Mouse (Mus musculus) heart, embryonic 11.5 days (tissue): ENCODE measurements at regions not wholly inside any gene's neighbourhood (a gene's known extent, or its start where the extent isn't known, plus 50 kb on each side); places are given as distances from the start of the nearest gene placed in this dataset.

Experiments used
- ATAC-seq: fragments of 200-750 bp; cut with Nextera tagmentation; replicated peaks from 2 replicates; pipeline ENCODE4 v1.8.0; 2017; ENCODE audit warnings: moderate library complexity; ENCODE audit not compliant: insufficient number of reproducible peaks, low FRiP score, low TSS enrichment
- H3K27ac ChIP-seq: fragments of 300-500 bp; sonication (generic); 2 replicates; pipeline ENCODE4 v1.5.1; 2014; ENCODE audit warnings: mild to moderate bottlenecking, low read depth, low read length
- H3K27me3 ChIP-seq: fragments of 300-500 bp; sonication (generic); 2 replicates; pipeline ENCODE4 v1.6.1; 2014; ENCODE audit warnings: mild to moderate bottlenecking, low read length, mixed read lengths; ENCODE audit not compliant: control insufficient read depth, insufficient read depth
- H3K36me3 ChIP-seq: fragments of 300-500 bp; sonication (generic); 2 replicates; pipeline ENCODE4 v1.6.1; 2014; ENCODE audit warnings: mild to moderate bottlenecking, low read length, moderate library complexity, mixed read lengths; ENCODE audit not compliant: control insufficient read depth, insufficient read depth
- H3K4me1 ChIP-seq: fragments of 300-500 bp; sonication (generic); 2 replicates; pipeline ENCODE4 v1.6.1; 2014; ENCODE audit warnings: low read length; ENCODE audit not compliant: control insufficient read depth, insufficient read depth
- H3K4me2 ChIP-seq: fragments of 300-500 bp; sonication (generic); 2 replicates; pipeline ENCODE4 v1.6.1; 2014; ENCODE audit warnings: mild to moderate bottlenecking, moderate library complexity
- H3K4me3 ChIP-seq: fragments of 300-500 bp; sonication (generic); 2 replicates; pipeline ENCODE4 v1.5.1; 2014; ENCODE audit warnings: low read depth, low read length
- H3K9ac ChIP-seq: fragments of 300-500 bp; sonication (generic); 2 replicates; pipeline ENCODE4 v1.6.1; 2014; ENCODE audit warnings: mild to moderate bottlenecking, low read depth, low read length, moderate library complexity
- H3K9me3 ChIP-seq: fragments of 300-500 bp; sonication (generic); replicated peaks from 2 replicates; pipeline ENCODE4 v1.6.1; 2016; ENCODE audit warnings: low read length; ENCODE audit not compliant: control insufficient read depth
- WGBS: fragments of 180-500 bp; shearing (Covaris S2); extraction: QIAGEN DNeasy Blood & Tissue Kit; methylation state at CpG from one replicate; pipeline ENCODE4 v1.1.7; 2014; ENCODE audit not compliant: insufficient replicate concordance; 5-methylcytosine and 5-hydroxymethylcytosine counted together

GRCm38 (mm10) chr1:76450539-76451214 lies 904.6 kb downstream of the Slc4a3 start:
- no peak overlapping the region for H3K9ac ChIP-seq
- H3K4me2 ChIP-seq: no peak overlapping the region
- H3K27me3 ChIP-seq: no peaks in the 10 kb centered on the region
- H3K4me1 ChIP-seq: 0 out of 2 replicates have a peak, but pooled peaks cover 2% of the 10 kb centered on the region
- ATAC-seq: no peak
- H3K36me3 ChIP-seq: no peaks in the 10 kb centered on the region
- WGBS: 60% methylated on average over 10 of the region's 10 CpGs
- no peaks in the 10 kb centered on the region for H3K9me3 ChIP-seq
- no peak overlapping the region for H3K4me3 ChIP-seq
- H3K27ac ChIP-seq: no peak overlapping the region

GRCm38 (mm10) chr1:76453160-76453710 lies 907.2 kb downstream of the Slc4a3 start:
- Histone ChIP-seq H3K4me1 (0 out of 2 replicates have a peak, but pooled peaks cover 2% of the 10 kb centered on the region), H3K9ac (no peak overlapping the region), H3K4me3 (no peak overlapping the region), H3K27ac (no peak overlapping the region), H3K4me2 (no peak overlapping the region), H3K27me3 (no peaks in the 10 kb centered on the region), H3K9me3 (no peaks in the 10 kb centered on the region), H3K36me3 (no peaks in the 10 kb centered on the region)
- 79% methylated on average over 7 of the region's 7 CpGs for WGBS
- ATAC-seq: no peak

- H3K9ac ChIP-seq: no peak overlapping the region
- H3K27me3 ChIP-seq: no peaks in the 10 kb centered on the region
- WGBS: 83% methylated on average over 2 of the region's 2 CpGs
- H3K9me3 ChIP-seq: no peaks in the 10 kb centered on the region
- no peaks in the 10 kb centered on the region for H3K36me3 ChIP-seq
- H3K4me1 ChIP-seq: no peaks in the 10 kb centered on the region
- no peak overlapping the region for H3K4me3 ChIP-seq
- no peak overlapping the region for H3K27ac ChIP-seq
- H3K4me2 ChIP-seq: no peak overlapping the region
- no peak for ATAC-seq
Observed at GRCm38 (mm10) chr1:76466562-76466961, 920.5 kb downstream of the Slc4a3 start.

- no peaks in the 10 kb centered on the region for H3K4me1 ChIP-seq
- no peak overlapping the region for H3K27ac ChIP-seq
- 83% methylated on average over 4 of the region's 4 CpGs for WGBS
Observed at GRCm38 (mm10) chr1:76484193-76484592, 938.1 kb downstream of the Slc4a3 start.

DNA sequence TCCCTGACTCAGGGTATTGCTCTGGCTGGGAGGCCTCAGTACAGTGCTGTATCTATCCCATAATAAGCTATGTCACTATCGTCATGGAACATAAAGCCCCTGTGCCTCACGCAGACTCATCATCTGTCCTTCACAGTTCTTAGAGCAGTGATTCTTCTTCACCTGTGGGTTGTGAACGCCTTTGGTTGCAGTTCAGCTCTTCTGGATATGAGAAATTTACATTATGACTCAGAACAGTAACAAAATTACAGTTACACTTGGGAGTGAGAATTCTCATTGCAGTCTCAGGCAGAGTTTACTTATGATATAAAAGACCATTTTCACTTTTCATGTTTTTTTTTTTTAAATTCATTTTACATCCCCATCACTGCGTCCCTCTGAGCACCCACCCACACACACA lies 941.4 kb downstream of the Slc4a3 start:
- Histone ChIP-seq H3K4me2 (no peak overlapping the region), H3K4me1 (no peaks in the 10 kb centered on the region), H3K9me3 (no peaks in the 10 kb centered on the region), H3K27ac (no peak overlapping the region), H3K27me3 (no peaks in the 10 kb centered on the region), H3K9ac (no peak overlapping the region), H3K36me3 (no peaks in the 10 kb centered on the region), H3K4me3 (no peak overlapping the region)
- WGBS: 81% methylated on average over 4 of the region's 4 CpGs
- no peak for ATAC-seq

More at GRCm38 (mm10) chr1:76484193-76484592, 938.1 kb downstream of the Slc4a3 start:
- Histone ChIP-seq H3K36me3 (no peaks in the 10 kb centered on the region), H3K4me3 (no peak overlapping the region), H3K9ac (no peak overlapping the region), H3K9me3 (no peaks in the 10 kb centered on the region), H3K4me2 (no peak overlapping the region), H3K27me3 (no peaks in the 10 kb centered on the region)
- no peak for ATAC-seq

GRCm38 (mm10) chr1:76489681-76490492 lies 943.8 kb downstream of the Slc4a3 start:
- Histone ChIP-seq H3K9ac (no peak overlapping the region), H3K4me1 (no peaks in the 10 kb centered on the region), H3K27me3 (no peaks in the 10 kb centered on the region), H3K4me3 (no peak overlapping the region), H3K36me3 (no peaks in the 10 kb centered on the region), H3K27ac (no peak overlapping the region), H3K9me3 (no peaks in the 10 kb centered on the region), H3K4me2 (no peak overlapping the region)
- WGBS: 55% methylated on average over 12 of the region's 12 CpGs
- no peak for ATAC-seq

DNA sequence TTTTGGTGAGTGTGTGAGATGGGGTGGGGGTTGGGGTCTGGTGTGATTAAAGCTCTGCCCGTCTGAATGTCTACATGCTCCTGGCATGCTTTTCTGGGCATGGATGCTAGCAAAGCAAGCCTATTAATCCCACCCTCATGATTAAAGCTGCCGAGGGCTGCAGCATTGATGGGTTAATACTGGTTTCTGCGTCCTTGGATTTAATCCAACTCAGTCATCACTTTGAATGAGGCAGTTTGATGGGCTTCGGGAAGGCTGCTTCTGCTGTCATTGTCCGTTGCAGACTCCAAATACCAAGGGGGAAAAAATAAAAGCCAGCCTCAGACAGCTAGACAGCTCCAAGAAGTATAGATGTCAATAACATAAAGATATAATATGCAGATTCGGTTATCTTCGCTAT lies 944.7 kb downstream of the Slc4a3 start:
- H3K4me2 ChIP-seq: no peak overlapping the region
- H3K9ac ChIP-seq: no peak overlapping the region
- 48% methylated on average over 7 of the region's 7 CpGs for WGBS
- H3K9me3 ChIP-seq: no peaks in the 10 kb centered on the region
- H3K4me1 ChIP-seq: no peaks in the 10 kb centered on the region
- no peak for ATAC-seq
- no peaks in the 10 kb centered on the region for H3K27me3 ChIP-seq
- H3K4me3 ChIP-seq: no peak overlapping the region
- H3K36me3 ChIP-seq: no peaks in the 10 kb centered on the region
- no peak overlapping the region for H3K27ac ChIP-seq

DNA sequence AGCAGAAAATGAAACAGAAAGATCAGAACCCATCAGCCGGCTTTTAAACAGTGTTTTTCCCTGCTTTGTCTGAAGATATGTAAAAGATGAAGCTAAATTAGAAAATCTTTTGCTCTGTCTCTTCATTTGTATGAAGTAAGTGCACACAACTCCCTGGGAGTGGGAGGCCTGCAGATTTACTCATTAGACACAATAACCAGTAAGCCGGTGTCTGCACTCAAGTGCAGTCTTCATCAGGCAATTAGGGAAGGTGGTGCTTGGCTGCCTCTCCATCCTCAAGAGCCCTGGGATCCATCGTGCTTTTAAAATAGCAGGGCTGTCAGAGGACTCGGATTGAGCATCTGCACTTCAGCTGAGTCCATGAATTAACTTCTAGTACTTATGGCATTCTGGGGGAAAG lies 945.1 kb downstream of the Slc4a3 start:
- WGBS: 44% methylated on average over 4 of the region's 4 CpGs
- Histone ChIP-seq H3K4me2 (no peak overlapping the region), H3K27ac (no peak overlapping the region)

More for the DNA sequence above, 945.1 kb downstream of the Slc4a3 start:
- Histone ChIP-seq H3K27me3 (no peaks in the 10 kb centered on the region), H3K9me3 (no peaks in the 10 kb centered on the region), H3K9ac (no peak overlapping the region), H3K4me3 (no peak overlapping the region), H3K36me3 (no peaks in the 10 kb centered on the region), H3K4me1 (no peaks in the 10 kb centered on the region)
- no peak for ATAC-seq
